Mouse (Mus musculus) neural tube, embryonic 15.5 days (tissue): ENCODE measurements at regions not wholly inside any gene's neighbourhood (a gene's known extent, or its start where the extent isn't known, plus 50 kb on each side); places are given as distances from the start of the nearest gene placed in this dataset.

ENCODE experiments used
- ATAC-seq: fragments of 200-750 bp; cut with Nextera tagmentation; 2 replicates; pipeline ENCODE4 v1.8.0; 2017; ENCODE audit warnings: mild to moderate bottlenecking, moderate TSS enrichment, moderate library complexity; ENCODE audit not compliant: low FRiP score
- H3K27ac ChIP-seq: fragments of 300-500 bp; sonication (generic); replicated peaks from 2 replicates; pipeline ENCODE4 v1.5.1; 2015; ENCODE audit warnings: mild to moderate bottlenecking, inconsistent platforms
- H3K27me3 ChIP-seq: fragments of 300-500 bp; sonication (generic); replicated peaks from 2 replicates; pipeline ENCODE4 v1.6.1; 2015; ENCODE audit warnings: inconsistent platforms
- H3K36me3 ChIP-seq: fragments of 300-500 bp; sonication (generic); 2 replicates; pipeline ENCODE4 v1.6.1; 2015; ENCODE audit warnings: inconsistent platforms
- H3K4me1 ChIP-seq: fragments of 300-500 bp; sonication (generic); 2 replicates; pipeline ENCODE4 v1.6.1; 2015; ENCODE audit warnings: inconsistent platforms
- H3K4me2 ChIP-seq: fragments of 300-500 bp; sonication (generic); 2 replicates; pipeline ENCODE4 v1.6.1; 2015; ENCODE audit warnings: inconsistent platforms, mild to moderate bottlenecking, moderate library complexity
- H3K4me3 ChIP-seq: fragments of 300-500 bp; sonication (generic); replicated peaks from 2 replicates; pipeline ENCODE4 v1.5.1; 2015; ENCODE audit warnings: mild to moderate bottlenecking, inconsistent platforms
- H3K9ac ChIP-seq: fragments of 300-500 bp; sonication (generic); replicated peaks from 2 replicates; pipeline ENCODE4 v1.6.1; 2015; ENCODE audit warnings: mild to moderate bottlenecking, inconsistent platforms
- H3K9me3 ChIP-seq: fragments of 300-500 bp; sonication (generic); replicated peaks from 2 replicates; pipeline ENCODE4 v1.6.1; 2016; ENCODE audit warnings: inconsistent platforms
- WGBS: fragments of 180-500 bp; shearing (Covaris S2); methylation state at CpG from one replicate; pipeline ENCODE4 v1.1.7; 2015; ENCODE audit warnings: mixed read lengths; 5-methylcytosine and 5-hydroxymethylcytosine counted together

DNA sequence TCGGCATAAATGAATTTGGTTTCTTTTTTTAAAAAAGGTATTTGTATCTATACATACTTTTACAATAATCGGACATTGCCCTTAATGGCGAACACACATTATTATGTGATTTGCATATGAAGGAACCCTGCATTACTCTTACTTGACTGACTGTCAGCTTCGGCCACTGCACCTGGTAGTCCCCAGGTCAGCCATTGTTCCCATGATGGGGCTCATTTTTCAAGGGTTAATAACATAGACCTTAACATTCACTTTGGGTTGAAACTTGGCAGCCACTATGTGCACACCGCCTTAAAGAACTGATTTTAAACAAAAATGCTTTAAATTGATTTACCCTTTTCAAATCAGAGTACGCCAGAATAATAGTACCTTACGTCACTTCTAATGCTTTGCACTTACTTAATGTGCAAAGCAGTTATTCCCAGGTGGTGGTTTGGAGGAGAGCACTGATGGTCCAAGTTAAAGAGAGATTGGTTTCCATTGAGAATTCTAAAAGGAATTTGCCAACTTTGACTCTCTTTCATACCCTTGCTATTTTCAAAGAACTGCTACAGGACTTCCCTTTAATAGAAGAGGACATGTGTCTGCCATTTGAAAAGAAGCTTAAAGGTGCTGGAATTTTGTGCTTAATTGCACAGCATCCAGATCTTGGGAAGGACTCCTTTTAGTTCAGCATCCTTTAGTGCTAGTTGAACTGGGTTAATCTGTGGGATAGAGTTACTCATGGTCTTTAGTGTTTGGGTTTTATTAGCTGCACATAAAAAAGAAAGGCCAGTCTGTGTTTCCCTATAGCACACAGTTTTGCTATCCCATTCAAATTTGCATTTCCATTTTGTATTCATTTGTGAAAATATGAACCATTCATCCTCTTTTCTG is 95.0 kb upstream of the Pkn2 start:
- Histone ChIP-seq H3K27me3 (no peaks in the 10 kb centered on the region), H3K36me3 (no peaks in the 10 kb centered on the region), H3K9me3 (no peaks in the 10 kb centered on the region), H3K9ac (no peak overlapping the region), H3K27ac (no peak overlapping the region), H3K4me1 (no peaks in the 10 kb centered on the region), H3K4me2 (no peak overlapping the region), H3K4me3 (no peak overlapping the region)
- WGBS = 60% methylated on average over 7 of the region's 7 CpGs
- no peak for ATAC-seq

DNA sequence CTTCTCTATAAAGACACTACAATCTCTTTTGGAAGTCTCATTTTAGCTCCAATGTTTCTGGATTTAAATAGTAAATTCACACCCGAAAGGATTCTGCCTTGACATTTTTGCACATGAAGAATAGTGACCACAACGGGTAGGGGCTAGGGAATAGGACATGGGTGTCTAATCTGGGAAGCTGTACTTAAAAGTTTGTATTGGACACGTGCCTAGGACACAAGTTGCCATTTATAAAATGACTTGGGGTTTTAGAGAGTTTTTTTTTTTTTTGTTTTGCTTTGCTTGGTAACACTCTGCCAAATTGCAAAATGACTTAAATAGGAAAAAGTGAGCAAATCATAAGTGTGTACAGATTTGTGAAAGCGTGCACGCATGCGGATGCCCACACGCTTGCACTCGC is 93.8 kb upstream of the Pkn2 start:
- Histone ChIP-seq H3K27me3 (no peaks in the 10 kb centered on the region), H3K9me3 (no peaks in the 10 kb centered on the region), H3K4me3 (no peak overlapping the region), H3K4me2 (no peak overlapping the region), H3K4me1 (0 out of 2 replicates have a peak, but pooled peaks cover under 1% of the 10 kb centered on the region), H3K27ac (no peak overlapping the region), H3K36me3 (no peaks in the 10 kb centered on the region), H3K9ac (no peak overlapping the region)
- 89% methylated on average over 8 of the region's 8 CpGs for WGBS
- ATAC-seq = no peak

DNA sequence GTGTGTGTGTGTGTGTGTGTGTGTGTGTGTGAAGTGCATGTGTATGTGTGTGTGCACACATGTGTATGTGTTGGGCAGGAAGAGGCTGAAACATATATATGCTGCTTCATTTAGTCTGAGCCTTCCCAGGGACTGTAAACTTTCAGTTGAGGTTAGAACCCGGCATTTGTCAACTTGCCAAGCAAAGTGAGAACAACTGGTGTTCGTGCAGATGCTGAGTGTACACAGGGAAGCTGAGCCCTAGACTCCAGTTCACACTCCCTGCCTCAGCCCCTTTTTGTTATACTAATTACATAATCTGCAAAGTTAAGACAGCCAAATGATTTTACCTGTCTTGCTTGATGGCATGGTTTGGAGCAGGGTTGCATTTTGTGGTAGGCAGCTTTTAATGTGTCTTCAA is 87.7 kb upstream of the Pkn2 start:
- Histone ChIP-seq H3K9ac (no peak overlapping the region), H3K27me3 (no peaks in the 10 kb centered on the region), H3K4me1 (peaks cover 7% of the 10 kb centered on the region; the same call in 1 of the 2 replicates), H3K9me3 (no peaks in the 10 kb centered on the region), H3K27ac (no peak overlapping the region), H3K4me2 (no peak overlapping the region), H3K36me3 (no peaks in the 10 kb centered on the region), H3K4me3 (no peak overlapping the region)
- 73% methylated on average over 2 of the region's 2 CpGs for WGBS
- no peak for ATAC-seq

DNA sequence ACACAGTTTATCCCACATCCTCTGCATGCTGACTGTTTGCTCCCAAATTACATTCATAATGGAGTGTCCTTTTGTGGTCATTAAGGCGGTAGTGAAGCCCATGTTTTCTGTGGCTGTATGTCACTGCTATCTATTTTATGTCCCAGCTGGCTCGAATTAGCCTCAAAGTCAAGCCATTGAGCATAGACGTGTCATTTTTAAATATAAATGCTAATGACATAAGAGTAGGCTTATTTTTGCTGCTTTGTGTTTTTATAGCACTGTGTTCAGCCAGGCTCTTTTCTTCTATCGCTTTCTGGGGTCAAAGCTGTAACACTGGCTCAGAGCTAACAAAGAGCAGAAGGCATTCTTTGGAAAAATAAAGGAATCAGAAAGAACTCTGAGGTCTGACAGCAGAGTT is 83.8 kb upstream of the Pkn2 start:
- no peak overlapping the region for H3K9ac ChIP-seq
- 29% methylated on average over 4 of the region's 4 CpGs for WGBS
- no peak for ATAC-seq
- no peaks in the 10 kb centered on the region for H3K9me3 ChIP-seq
- no peak overlapping the region for H3K4me3 ChIP-seq
- H3K4me2 ChIP-seq = no peak overlapping the region
- H3K27ac ChIP-seq = no peak overlapping the region
- peaks cover 7% of the 10 kb centered on the region; the same call in 1 of the 2 replicates for H3K4me1 ChIP-seq
- H3K36me3 ChIP-seq = no peaks in the 10 kb centered on the region
- no peaks in the 10 kb centered on the region for H3K27me3 ChIP-seq

DNA sequence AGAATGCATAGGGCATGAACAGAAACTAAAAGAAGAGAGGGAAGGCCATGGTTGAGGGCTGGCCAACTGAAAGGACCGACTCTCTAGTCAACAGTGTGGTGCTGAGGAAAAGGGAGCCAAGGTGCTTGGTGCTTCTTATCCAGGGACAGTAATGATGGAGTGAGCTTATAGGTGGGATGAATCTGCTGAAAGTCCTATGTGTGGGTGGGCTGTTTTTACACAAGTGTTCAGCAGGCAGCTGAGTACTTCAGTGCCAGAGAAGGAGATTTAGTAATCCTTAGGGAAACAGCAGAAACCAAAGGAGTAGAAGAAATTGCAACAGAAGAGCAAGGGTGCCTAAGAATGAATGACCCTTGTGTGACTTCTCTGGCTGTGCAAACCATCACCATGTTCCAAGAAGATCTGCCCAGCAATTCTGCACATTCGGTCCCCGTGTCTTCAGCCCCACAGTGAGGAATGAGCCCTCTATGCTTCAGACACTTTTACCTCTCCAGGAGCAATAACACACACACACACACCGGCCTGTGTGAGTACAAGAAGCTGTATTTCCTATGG is 82.1 kb upstream of the Pkn2 start:
- Histone ChIP-seq H3K36me3 (no peaks in the 10 kb centered on the region), H3K4me2 (no peak overlapping the region), H3K9ac (no peak overlapping the region), H3K4me1 (no peaks in the 10 kb centered on the region), H3K9me3 (no peaks in the 10 kb centered on the region), H3K27ac (no peak overlapping the region), H3K27me3 (no peaks in the 10 kb centered on the region), H3K4me3 (no peak overlapping the region)
- WGBS = 96% methylated on average over 4 of the region's 4 CpGs
- no peak for ATAC-seq

DNA sequence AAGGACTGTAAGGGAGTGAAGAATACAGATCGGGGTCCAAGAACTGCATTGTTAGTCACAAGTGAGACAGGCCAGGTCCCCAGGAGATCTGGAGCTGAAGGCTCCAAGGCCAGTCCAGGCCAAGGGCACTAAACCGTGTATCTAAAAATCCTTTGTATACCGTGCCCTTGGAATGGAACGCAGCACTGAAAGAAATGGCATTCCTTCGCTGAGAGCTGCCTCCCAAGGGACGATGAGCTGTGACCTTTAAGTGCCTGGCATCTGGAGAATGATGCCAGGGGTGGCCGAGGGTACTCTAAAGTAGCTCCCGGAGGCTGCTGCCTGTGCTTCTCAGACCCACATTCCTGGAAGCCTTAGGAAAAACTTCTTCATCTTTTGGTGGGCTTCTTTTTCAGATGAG is 76.0 kb upstream of the Pkn2 start:
- Histone ChIP-seq H3K27ac (no peak overlapping the region), H3K4me2 (no peak overlapping the region), H3K9me3 (no peaks in the 10 kb centered on the region), H3K27me3 (no peaks in the 10 kb centered on the region), H3K4me3 (no peak overlapping the region), H3K9ac (no peak overlapping the region), H3K36me3 (no peaks in the 10 kb centered on the region), H3K4me1 (no peaks in the 10 kb centered on the region)
- ATAC-seq = no peak
- WGBS = 82% methylated on average over 8 of the region's 8 CpGs

DNA sequence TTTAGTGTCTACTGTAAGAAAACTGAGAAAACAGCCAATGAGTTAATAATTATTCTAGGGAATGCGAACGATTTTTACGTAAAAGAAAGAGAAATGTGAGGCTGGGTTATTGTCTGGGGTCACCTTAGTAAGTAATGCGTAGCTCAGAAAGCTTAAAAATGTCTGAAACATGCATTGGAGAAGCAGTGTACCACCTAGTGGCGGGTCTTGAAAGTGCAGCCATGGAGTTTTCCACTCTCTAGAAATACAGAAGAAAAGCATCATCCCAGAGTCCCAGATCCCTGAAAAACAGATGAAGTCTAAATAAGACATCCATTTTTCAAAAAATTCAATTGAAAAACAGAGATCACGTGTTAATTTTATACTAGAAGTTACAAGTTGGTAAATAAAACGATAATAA is 67.0 kb upstream of the Pkn2 start:
- WGBS = 34% methylated on average over 7 of the region's 7 CpGs
- no peaks in the 10 kb centered on the region for H3K27me3 ChIP-seq
- no peaks in the 10 kb centered on the region for H3K4me1 ChIP-seq
- H3K36me3 ChIP-seq = no peaks in the 10 kb centered on the region
- H3K27ac ChIP-seq = no peak overlapping the region
- H3K4me2 ChIP-seq = no peak overlapping the region
- H3K9ac ChIP-seq = no peak overlapping the region
- H3K9me3 ChIP-seq = no peaks in the 10 kb centered on the region
- ATAC-seq = no peak
- no peak overlapping the region for H3K4me3 ChIP-seq

DNA sequence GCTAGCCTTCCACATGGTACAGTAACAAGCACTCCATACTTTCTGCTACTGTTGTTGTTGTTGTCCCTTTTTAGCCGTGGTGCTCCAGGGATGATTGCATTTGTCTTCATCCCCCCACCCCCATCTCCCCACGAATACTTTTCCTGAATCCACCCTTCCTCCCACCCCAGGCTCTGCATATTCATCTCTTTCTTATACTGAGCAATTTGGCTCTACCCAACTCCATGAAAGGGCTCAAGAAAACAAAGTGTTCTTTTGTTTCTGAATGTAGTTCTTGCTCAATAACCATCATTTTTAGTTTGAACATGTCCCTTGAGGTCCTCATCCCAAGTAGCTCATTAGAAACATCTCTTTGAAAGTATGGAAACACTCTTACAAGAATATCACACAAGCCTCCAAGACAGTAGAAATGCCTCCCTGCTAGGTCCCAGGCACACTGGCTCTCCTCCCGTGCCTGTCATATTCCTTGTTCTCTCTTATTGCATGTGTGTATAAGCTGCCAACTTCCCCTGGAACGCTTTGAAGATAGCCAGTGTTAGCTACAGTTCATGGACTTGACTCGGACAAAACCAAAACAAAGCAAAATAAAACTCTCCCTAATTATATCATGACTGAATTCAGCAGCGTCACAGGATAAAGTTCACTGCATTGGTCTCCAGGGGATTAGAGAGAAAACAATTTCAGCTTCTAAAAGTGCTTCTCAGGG is 59.7 kb upstream of the Pkn2 start:
- H3K4me3 ChIP-seq = no peak overlapping the region
- H3K9me3 ChIP-seq = no peaks in the 10 kb centered on the region
- no peaks in the 10 kb centered on the region for H3K27me3 ChIP-seq
- H3K9ac ChIP-seq = no peak overlapping the region
- no peak for ATAC-seq
- no peak overlapping the region for H3K27ac ChIP-seq
- 60% methylated on average over 6 of the region's 6 CpGs for WGBS
- no peaks in the 10 kb centered on the region for H3K36me3 ChIP-seq
- no peaks in the 10 kb centered on the region for H3K4me1 ChIP-seq
- H3K4me2 ChIP-seq = no peak overlapping the region

DNA sequence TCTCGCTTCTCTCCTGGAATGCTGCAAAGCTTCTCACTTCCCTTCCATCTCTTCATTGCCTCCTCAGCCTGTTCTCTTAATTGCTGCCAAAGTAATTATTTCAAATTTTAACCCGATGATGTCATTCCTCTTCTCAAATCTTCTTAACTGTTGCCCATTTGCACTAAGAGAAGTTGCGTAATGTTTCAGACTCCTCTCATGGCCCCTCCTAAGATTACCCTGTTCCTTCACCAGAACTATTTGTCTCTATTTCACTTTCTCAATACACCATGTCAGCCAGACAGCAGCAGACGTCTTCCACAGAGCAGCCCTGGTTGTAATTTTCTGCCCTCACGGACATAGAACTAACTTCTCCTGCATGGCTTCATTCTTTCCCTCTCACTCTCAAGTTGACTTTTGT is 59.1 kb upstream of the Pkn2 start:
- Histone ChIP-seq H3K9me3 (no peaks in the 10 kb centered on the region), H3K27me3 (no peaks in the 10 kb centered on the region), H3K36me3 (no peaks in the 10 kb centered on the region), H3K4me3 (no peak overlapping the region), H3K27ac (no peak overlapping the region), H3K9ac (no peak overlapping the region), H3K4me2 (no peak overlapping the region), H3K4me1 (no peaks in the 10 kb centered on the region)
- no peak for ATAC-seq
- 82% methylated on average over 5 of the region's 5 CpGs for WGBS

DNA sequence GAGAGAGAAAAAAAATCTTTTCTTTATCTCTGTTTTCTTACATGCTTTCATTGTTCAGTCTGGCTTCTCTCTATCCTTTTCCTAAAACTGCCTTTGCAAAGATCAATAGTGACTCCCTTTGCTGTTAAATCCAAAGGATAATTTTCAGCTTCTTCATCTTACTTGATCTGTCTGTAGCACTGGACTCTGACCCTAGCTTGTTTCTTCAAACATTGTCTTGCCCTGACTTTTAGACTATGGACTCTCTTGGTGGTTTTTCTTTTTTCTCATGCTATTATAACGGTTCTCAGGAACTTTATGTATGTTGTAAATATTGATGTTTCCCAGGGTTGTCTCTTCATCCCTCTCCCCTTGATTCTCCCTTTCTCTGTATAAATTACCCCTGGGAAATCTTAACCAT is 58.0 kb upstream of the Pkn2 start:
- Histone ChIP-seq H3K4me1 (no peaks in the 10 kb centered on the region), H3K4me3 (no peak overlapping the region), H3K4me2 (no peak overlapping the region), H3K27ac (no peak overlapping the region), H3K9me3 (no peaks in the 10 kb centered on the region), H3K36me3 (no peaks in the 10 kb centered on the region), H3K27me3 (no peaks in the 10 kb centered on the region), H3K9ac (no peak overlapping the region)
- ATAC-seq = no peak
- WGBS = 62% methylated on average over 1 of the region's 1 CpGs

DNA sequence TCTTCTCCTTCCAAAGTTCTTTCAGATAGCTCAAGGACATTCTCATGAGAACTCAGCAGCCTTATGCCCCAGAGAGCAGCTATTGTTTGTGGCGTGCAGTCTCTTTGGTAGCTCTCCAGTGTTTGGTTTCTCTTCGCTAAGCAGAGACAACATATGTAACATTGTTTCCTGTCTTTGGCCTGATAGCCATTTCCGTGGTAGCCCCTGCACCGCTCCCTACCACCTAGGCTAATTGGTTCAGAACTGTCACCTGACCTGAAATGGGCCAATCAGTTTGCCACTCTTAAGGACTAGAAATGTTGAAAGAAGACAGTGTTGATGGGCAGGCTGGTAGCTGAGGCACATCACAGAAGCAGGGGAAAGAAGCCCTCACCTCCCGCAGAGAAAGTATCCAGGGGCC is 54.1 kb upstream of the Pkn2 start:
- no peak overlapping the region for H3K4me3 ChIP-seq
- no peak overlapping the region for H3K4me2 ChIP-seq
- H3K4me1 ChIP-seq = 0 out of 2 replicates have a peak, but pooled peaks cover 4% of the 10 kb centered on the region
- H3K9me3 ChIP-seq = no peaks in the 10 kb centered on the region
- no peak overlapping the region for H3K27ac ChIP-seq
- H3K9ac ChIP-seq = no peak overlapping the region
- ATAC-seq = no peak
- H3K27me3 ChIP-seq = no peaks in the 10 kb centered on the region
- WGBS = 82% methylated on average over 5 of the region's 5 CpGs
- H3K36me3 ChIP-seq = no peaks in the 10 kb centered on the region

DNA sequence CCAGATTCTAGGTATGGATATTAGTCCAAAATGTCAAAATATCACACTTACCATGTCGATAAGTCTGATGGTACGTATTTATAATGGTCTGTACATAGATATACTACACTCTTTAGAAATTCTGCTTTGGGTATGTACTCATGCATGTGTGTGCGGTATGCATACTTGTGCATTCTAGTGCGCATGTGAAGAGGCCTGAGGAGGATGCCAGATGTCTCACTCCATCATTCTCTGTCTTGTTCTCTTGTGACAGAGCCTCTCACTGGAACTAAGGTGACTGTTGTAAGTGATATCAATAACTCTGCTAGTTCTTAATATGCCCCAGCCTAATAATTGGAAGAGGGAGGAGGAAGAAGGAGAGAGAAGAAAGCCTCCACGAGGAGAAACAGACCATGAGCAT is 52.5 kb upstream of the Pkn2 start:
- 75% methylated on average over 5 of the region's 5 CpGs for WGBS
- H3K4me3 ChIP-seq = no peak overlapping the region
- H3K27ac ChIP-seq = no peak overlapping the region
- H3K9ac ChIP-seq = no peak overlapping the region
- no peaks in the 10 kb centered on the region for H3K9me3 ChIP-seq
- H3K4me2 ChIP-seq = no peak overlapping the region
- H3K27me3 ChIP-seq = no peaks in the 10 kb centered on the region
- no peak; the same call in 1 of the 2 replicates for ATAC-seq
- H3K4me1 ChIP-seq = 0 out of 2 replicates have a peak, but pooled peaks cover 4% of the 10 kb centered on the region
- H3K36me3 ChIP-seq = no peaks in the 10 kb centered on the region
